Mouse (Mus musculus) ES-E14 (cell line): ENCODE data around the gene Crybb1. TPM values are rescaled to one million over a fixed set of nuclear protein-coding genes. Genes with fewer than 3 reads are reported as not detected.
A peak's percentile ranks its signal among the peaks of the same experiment; 100 is the strongest.

Source experiments
- DNase-seq: peaks from one replicate; pipeline ENCODE4 v3.0.0-alpha.2; 2013; ENCODE audit warnings: low read depth, low spot score
- H3K27ac ChIP-seq: 2 replicates; pipeline ENCODE4 v1.5.1; 2012; ENCODE audit warnings: low read depth, mild to moderate bottlenecking, low read length, moderate library complexity, mixed read lengths; ENCODE audit not compliant: poor library complexity, insufficient read depth, severe bottlenecking
- H3K36me3 ChIP-seq: 2 replicates; pipeline ENCODE4 v1.6.1; 2012; ENCODE audit warnings: mild to moderate bottlenecking, low read length, moderate library complexity, mixed read lengths; ENCODE audit not compliant: control insufficient read depth, poor library complexity, insufficient read depth, severe bottlenecking
- H3K4me1 ChIP-seq, 2 experiments: fragments of 150-350 bp in 1 of 2; sonication (generic) in 1 of 2; 2 replicates each; pipeline ENCODE4 v1.6.1; 2012; ENCODE audit warnings: low read length in 2 of 2, mild to moderate bottlenecking in 1 of 2, mixed read lengths in 1 of 2; ENCODE audit not compliant: control insufficient read depth in 2 of 2, insufficient read depth in 2 of 2, poor library complexity in 1 of 2
- H3K4me3 ChIP-seq, 2 experiments: fragments of 150-350 bp in 1 of 2; sonication (generic) in 1 of 2; 2 replicates each; pipeline ENCODE4 v1.5.1; 2012; ENCODE audit warnings: low read length in 2 of 2, low read depth in 1 of 2, mild to moderate bottlenecking in 1 of 2, mixed read lengths in 1 of 2; ENCODE audit not compliant: insufficient read depth in 1 of 2, poor library complexity in 1 of 2, severe bottlenecking in 1 of 2
- H3K9ac ChIP-seq: 2 replicates; pipeline ENCODE4 v1.6.1; 2012; ENCODE audit warnings: low read depth, mild to moderate bottlenecking, low read length, mixed read lengths; ENCODE audit not compliant: poor library complexity, insufficient read depth, severe bottlenecking
- H3K9me3 ChIP-seq: fragments of 150-350 bp; sonication (generic); 2 replicates; pipeline ENCODE4 v1.6.1; 2012; ENCODE audit warnings: low read depth, mild to moderate bottlenecking, low read length; ENCODE audit not compliant: control insufficient read depth, insufficient read depth
- CHD2 ChIP-seq: IDR thresholded peaks from 2 replicates; pipeline ENCODE4 v1.6.1; 2014; ENCODE audit warnings: mild to moderate bottlenecking, low read depth, low read length, inconsistent platforms
- HCFC1 ChIP-seq: IDR thresholded peaks from 2 replicates; pipeline ENCODE4 v1.6.1; 2012; ENCODE audit warnings: low read length, inconsistent platforms, borderline replicate concordance; ENCODE audit not compliant: insufficient read depth
- MAFK ChIP-seq: IDR thresholded peaks from 2 replicates; pipeline ENCODE4 v1.6.1; 2014; ENCODE audit warnings: mild to moderate bottlenecking, low read depth, low read length, inconsistent platforms; ENCODE audit not compliant: insufficient read depth
- ZC3H11A ChIP-seq: IDR thresholded peaks from 2 replicates; pipeline ENCODE4 v1.6.1; 2012; ENCODE audit warnings: low read depth, mild to moderate bottlenecking, inconsistent platforms, low read length, borderline replicate concordance
- ZNF384 ChIP-seq: IDR thresholded peaks from 2 replicates; pipeline ENCODE4 v1.6.1; 2012; ENCODE audit warnings: low read depth, low read length, inconsistent platforms
- in situ Hi-C, 2 experiments: fragments of 600-800 bp; cut with MboI; formaldehyde crosslinking; loops; one replicate each; pipeline ENCODE4 v1.15.1; 2025; ENCODE audit warnings: low sequenced_read_pairs in 2 of 2, inconsistent platforms in 1 of 2; ENCODE audit not compliant: unreplicated experiment in 2 of 2
- total RNA-seq: library from RNA; depleted of rRNA; stranded (reverse); fragments of 300-350 nt; gene quantifications from 2 replicates; pipeline ENCODE4 v1.2.3, GENCODE M21; 2012

Crybb1 gene
- total RNA-seq, 1 experiment: not detected

- no peak for DNase-seq
- Histone ChIP-seq H3K9me3 (no peaks in the 10 kb centered on the region), H3K4me3 (no peak overlapping the region), H3K9ac (no peak overlapping the region), H3K36me3 (no peaks in the 10 kb centered on the region), H3K27ac (no peak overlapping the region), H3K4me1 (peaks cover 0 to 2% of the 10 kb centered on the region in 2 experiments; a peak in 1 of 4 replicates)
- in situ Hi-C loops: loop anchor here in 1 of 2 experiments (25.0 kb wide), 1 partner anchor 99 kb away; the partner anchor contains the start of genes Hps4, Srrd and Tfip11
- TF ChIP-seq CHD2 (no peak), ZC3H11A (no peak), HCFC1 (no peak), MAFK (no peak), ZNF384 (no peak)
Observed at GRCm38 (mm10) chr5:112237866-112238570, 17.6 kb upstream of the Crybb1 start.

DNA sequence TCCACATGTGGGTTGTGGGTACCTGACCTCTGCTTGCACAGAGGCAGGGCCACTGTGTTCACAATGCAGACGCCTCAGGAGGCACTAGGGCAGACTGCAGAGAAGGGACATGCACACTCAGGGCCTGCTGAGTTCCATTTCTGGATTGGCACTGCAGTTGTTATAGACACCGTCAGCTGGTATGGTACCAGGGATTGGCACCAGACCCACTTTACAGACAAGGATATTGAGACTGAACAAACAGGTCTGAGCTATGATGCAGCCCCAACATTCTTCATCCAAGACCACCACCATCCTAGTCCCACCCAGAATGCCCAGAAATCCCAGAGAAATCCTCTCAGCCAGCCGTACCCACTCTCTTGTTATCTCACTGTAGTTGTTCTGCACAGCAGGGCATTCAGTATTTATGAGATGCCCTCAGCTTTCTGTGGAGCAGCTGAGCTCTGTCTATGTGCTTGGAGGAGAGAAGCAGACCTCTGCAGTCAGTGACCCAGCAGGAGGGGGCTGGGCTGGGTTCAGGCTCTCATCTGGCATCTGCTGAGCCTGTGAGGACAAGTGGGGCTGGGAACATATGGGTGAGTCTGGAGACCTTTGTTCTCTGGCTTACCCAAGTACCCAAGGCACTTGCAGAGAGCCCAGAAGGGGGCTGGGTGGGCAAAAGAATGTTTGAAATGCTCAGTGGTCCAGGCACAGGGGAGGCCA lies 16.7 kb upstream of the Crybb1 start:
- no peak overlapping the region for H3K4me3 ChIP-seq
- DNase-seq: no peak

DNA sequence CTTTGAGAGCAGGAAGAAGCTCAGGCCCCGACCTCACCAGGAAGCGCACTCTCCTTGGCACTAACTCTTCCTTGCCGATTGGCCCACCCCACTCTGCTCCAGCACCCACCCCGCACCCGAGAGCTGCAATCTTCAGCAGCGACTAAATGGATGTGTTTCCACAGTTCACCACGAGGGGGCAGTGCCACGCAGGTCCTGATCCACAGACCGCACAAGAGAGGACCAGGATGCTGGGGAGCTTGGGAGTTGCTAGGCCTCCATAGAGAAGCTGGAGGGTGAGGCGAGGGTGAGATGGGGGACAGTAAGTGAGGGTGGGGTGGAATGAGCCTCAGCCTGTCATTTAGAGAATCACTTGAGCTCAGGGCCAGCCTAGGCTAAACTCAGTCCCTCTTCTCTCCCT lies 14.9 kb upstream of the Crybb1 start:
- DNase-seq: peak; percentile 84
- in situ Hi-C loops: loop anchor here in 1 of 2 experiments (25.0 kb wide), 1 partner anchor 97 kb away; the partner anchor contains the start of genes Hps4, Srrd and Tfip11
- no peaks in the 10 kb centered on the region for H3K9me3 ChIP-seq
- H3K9ac ChIP-seq: no peak overlapping the region
- TF ChIP-seq MAFK (no peak), ZNF384 (no peak), ZC3H11A (peak; percentile 32; the same call in 1 of the 2 replicates), HCFC1 (no peak), CHD2 (no peak)
- H3K27ac ChIP-seq: no peak overlapping the region
- no peak overlapping the region for H3K4me3 ChIP-seq
- H3K4me1 ChIP-seq: peaks cover 0 to 2% of the 10 kb centered on the region in 2 experiments; a peak in 1 of 4 replicates
- no peaks in the 10 kb centered on the region for H3K36me3 ChIP-seq

More for the DNA sequence above, 16.7 kb upstream of the Crybb1 start:
- H3K4me1 ChIP-seq: peaks cover 0 to 2% of the 10 kb centered on the region in 2 experiments; a peak in 1 of 4 replicates
- H3K27ac ChIP-seq: no peak overlapping the region
- no peak for TF ChIP-seq ZC3H11A
- in situ Hi-C loops: loop anchor here in 1 of 2 experiments (25.0 kb wide), 1 partner anchor 98 kb away; the partner anchor contains the start of genes Hps4, Srrd and Tfip11
- no peaks in the 10 kb centered on the region for H3K9me3 ChIP-seq
- no peaks in the 10 kb centered on the region for H3K36me3 ChIP-seq
- H3K9ac ChIP-seq: no peak overlapping the region

DNA sequence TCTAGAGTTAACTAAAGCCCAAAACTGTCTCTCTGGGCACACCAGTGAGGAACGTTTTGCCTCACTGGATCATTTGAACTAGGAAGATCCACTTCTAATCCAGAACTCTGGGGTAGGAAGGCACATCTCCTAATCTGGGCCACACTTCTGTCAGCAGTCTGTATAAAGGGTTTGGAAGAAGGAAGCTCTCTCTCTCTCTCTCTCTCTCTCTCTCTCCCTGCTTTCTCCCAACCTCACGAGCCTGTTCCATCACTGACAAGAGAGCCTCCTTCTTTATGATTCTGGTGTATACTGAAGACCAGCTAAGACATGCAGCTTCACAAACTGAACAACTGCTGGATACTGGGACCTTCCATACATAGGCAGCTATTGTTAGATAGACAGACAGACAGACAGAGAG lies 13.8 kb upstream of the Crybb1 start:
- H3K27ac ChIP-seq: no peak overlapping the region
- no peak overlapping the region for H3K9ac ChIP-seq
- DNase-seq: no peak
- no peaks in the 10 kb centered on the region for H3K9me3 ChIP-seq
- H3K36me3 ChIP-seq: no peaks in the 10 kb centered on the region
- TF ChIP-seq ZNF384 (no peak), MAFK (no peak)
- in situ Hi-C loops: loop anchor here in 1 of 2 experiments (25.0 kb wide), 1 partner anchor 95 kb away; the partner anchor contains the start of genes Hps4, Srrd and Tfip11
- H3K4me1 ChIP-seq: peaks cover 0 to 2% of the 10 kb centered on the region in 2 experiments; a peak in 2 of 4 replicates
- no peak overlapping the region for H3K4me3 ChIP-seq
